Mouse (Mus musculus) 3T3-L1 (cell line): ENCODE results near the gene Ddhd1.
"Not testable (repeated sequence)": the region's sequence is repeated elsewhere in the genome, so short reads cannot be mapped to it uniquely, and the experiment has no call there.

Experiments used
- DNase-seq: peaks from one replicate; pipeline ENCODE4 v3.0.0-alpha.2; 2015; ENCODE audit warnings: low read depth, low spot score

Gene Ddhd1

GRCm38 (mm10) chr14:45580923-45581827, 76.8 kb downstream of the Ddhd1 start:
- DNase-seq = not testable (repeated sequence)

- peak; percentile 61 for DNase-seq
Measured at GRCm38 (mm10) chr14:45566066-45566937, 91.6 kb downstream of the Ddhd1 start.

GRCm38 (mm10) chr14:45565216-45566065, 92.5 kb downstream of the Ddhd1 start:
- no peak for DNase-seq

GRCm38 (mm10) chr14:45563577-45563976, 94.4 kb downstream of the Ddhd1 start:
- peak; percentile 91 for DNase-seq

- peak; percentile 90 for DNase-seq
Measured at GRCm38 (mm10) chr14:45561681-45562080, 96.3 kb downstream of the Ddhd1 start.

GRCm38 (mm10) chr14:45559018-45559417, 98.9 kb downstream of the Ddhd1 start:
- DNase-seq = no peak

- no peak for DNase-seq
Measured at GRCm38 (mm10) chr14:45554336-45554735, 103.6 kb downstream of the Ddhd1 start.

GRCm38 (mm10) chr14:45553854-45554253, 104.1 kb downstream of the Ddhd1 start:
- peak; percentile 55 for DNase-seq

- no peak for DNase-seq
Measured at GRCm38 (mm10) chr14:45552431-45552830, 105.5 kb downstream of the Ddhd1 start.

GRCm38 (mm10) chr14:45551121-45551768, 106.7 kb downstream of the Ddhd1 start:
- DNase-seq = no peak

- no peak for DNase-seq
Measured at GRCm38 (mm10) chr14:45550010-45550647, 107.8 kb downstream of the Ddhd1 start.

- DNase-seq = no peak
Measured at GRCm38 (mm10) chr14:45548118-45548517, 109.8 kb downstream of the Ddhd1 start.

- no peak for DNase-seq
Measured at GRCm38 (mm10) chr14:45544905-45545304, 113.0 kb downstream of the Ddhd1 start.

GRCm38 (mm10) chr14:45544026-45544425, 113.9 kb downstream of the Ddhd1 start:
- DNase-seq = no peak

GRCm38 (mm10) chr14:45539659-45540468, 118.1 kb downstream of the Ddhd1 start:
- DNase-seq = peak; percentile 82
